Mouse (Mus musculus) thymus, adult 2 months (tissue): ENCODE measurements at regions not wholly inside any gene's neighbourhood (a gene's known extent, or its start where the extent isn't known, plus 50 kb on each side); places are given as distances from the start of the nearest gene placed in this dataset.

Source experiments
- CTCF ChIP-seq: fragments of 200-500 bp; IDR thresholded peaks from 2 replicates; pipeline ENCODE4 v1.5.1; 2012; ENCODE audit warnings: mild to moderate bottlenecking, control low read depth, low read length, moderate library complexity, borderline replicate concordance; ENCODE audit not compliant: control insufficient read depth, poor library complexity, insufficient read depth; ENCODE audit errors: extremely low read depth
- POLR2A ChIP-seq: fragments of 200-500 bp; IDR thresholded peaks from 2 replicates; pipeline ENCODE4 v1.6.1; 2012; ENCODE audit warnings: mild to moderate bottlenecking, low read length, control low read depth, moderate library complexity; ENCODE audit not compliant: control insufficient read depth, poor library complexity, insufficient read depth; ENCODE audit errors: extremely low read depth

- no peak for TF ChIP-seq CTCF
- no peak for TF ChIP-seq POLR2A
Measured at GRCm38 (mm10) chr10:9157299-9158215, 271.7 kb upstream of the Sash1 start.
